ENCODE assay signal across 8 mouse cellular contexts in genomic region chr4:117915489-117916105, GRCm38 (mm10). TPM values are rescaled to one million over a fixed set of nuclear protein-coding genes. Genes with fewer than 3 reads are reported as not detected.
DNase-seq lines count a peak whose midpoint lies in the region; ATAC-seq and TF ChIP-seq lines count a peak whose summit lies in the region.

No protein-coding gene starts in this region.

- H3K9me3 ChIP-seq in forebrain, embryonic 16.5 days (ENCODE audit: control insufficient read depth, low read length) = no peaks in the 10 kb centered on the region
- no peaks in the 10 kb centered on the region for H3K9me3 ChIP-seq in liver, postnatal 0 days (ENCODE audit: low read length)

- TF ChIP-seq POLR2A in kidney, adult 2 months (IDR thresholded peaks at IDR 0.05; ENCODE audit: low read depth, low read length) = no peak

- no peaks in the 10 kb centered on the region for H3K27me3 ChIP-seq in kidney, adult 2 months (replicated peaks; ENCODE audit: control insufficient read depth, insufficient read depth, low read length)
- no peaks in the 10 kb centered on the region for H3K27me3 ChIP-seq in forebrain, embryonic 16.5 days (replicated peaks; ENCODE audit: control insufficient read depth, insufficient read depth, low read length)
- no peaks in the 10 kb centered on the region for H3K27me3 ChIP-seq in liver, postnatal 0 days (ENCODE audit: insufficient read depth, low read length)

- peak overlapping the region; percentile 62 for H3K4me3 ChIP-seq in kidney, adult 2 months (ENCODE audit: insufficient read depth, low read depth, low read length)
- H3K4me3 ChIP-seq in forebrain, embryonic 16.5 days (replicated peaks; ENCODE audit: low read length) = peak overlapping the region; percentile 86
- H3K4me3 ChIP-seq in liver, postnatal 0 days (ENCODE audit: low read depth, low read length) = peak overlapping the region; percentile 81

- H3K27ac ChIP-seq in kidney, adult 2 months (ENCODE audit: insufficient read depth, low read depth, low read length) = no peak overlapping the region
- peak overlapping the region; percentile 85 for H3K27ac ChIP-seq in forebrain, embryonic 16.5 days (ENCODE audit: low read length)
- H3K27ac ChIP-seq in liver, postnatal 0 days (ENCODE audit: low read depth) = peak overlapping the region; percentile 55; the same call in 1 of the 2 replicates

- DNase-seq in kidney, adult 2 months = no peak
- no peak for DNase-seq in kidney, adult 11 months
- peak; percentile 37 for DNase-seq in R1 (ENCODE audit: low read depth, low spot score)
- no peak for DNase-seq in liver, postnatal 0 days
- peak; percentile 51 for DNase-seq in thymus, postnatal 4 days
- DNase-seq in urinary bladder, postnatal 10 days (ENCODE audit: low spot score) = no peak
- no peak for DNase-seq in urinary bladder, adult 18-20 months (ENCODE audit: low spot score in 2 of 2)

- H3K9ac ChIP-seq in forebrain, embryonic 16.5 days (replicated peaks; ENCODE audit: low read depth, low read length) = peak overlapping the region; percentile 75
- peak overlapping the region; percentile 83 for H3K9ac ChIP-seq in liver, postnatal 0 days (replicated peaks)

- peak overlapping the region; percentile 100 for H3K4me2 ChIP-seq in forebrain, embryonic 16.5 days (ENCODE audit: low read length)
- peak overlapping the region; percentile 99 for H3K4me2 ChIP-seq in liver, postnatal 0 days (ENCODE audit: low read depth, low read length)

- 0 out of 2 replicates have a peak, but pooled peaks cover 2% of the 10 kb centered on the region for H3K36me3 ChIP-seq in kidney, adult 2 months (ENCODE audit: control insufficient read depth, insufficient read depth, low read length)
- peaks cover 6% of the 10 kb centered on the region for H3K36me3 ChIP-seq in forebrain, embryonic 16.5 days (ENCODE audit: control insufficient read depth, insufficient read depth)
- peaks cover 4% of the 10 kb centered on the region for H3K36me3 ChIP-seq in liver, postnatal 0 days (replicated peaks; ENCODE audit: insufficient read depth, low read length)

- WGBS in kidney, adult 2 months = 1% methylated on average over 19 of the region's 19 CpGs
- 5% methylated on average over 19 of the region's 19 CpGs for WGBS in forebrain, embryonic 16.5 days
- 2% methylated on average over 19 of the region's 19 CpGs for WGBS in liver, postnatal 0 days (ENCODE audit: insufficient replicate concordance)

- H3K4me1 ChIP-seq in kidney, adult 2 months (ENCODE audit: control insufficient read depth, insufficient read depth, low read length) = peaks cover 5% of the 10 kb centered on the region; the same call in 1 of the 2 replicates
- H3K4me1 ChIP-seq in forebrain, embryonic 16.5 days (replicated peaks; ENCODE audit: control insufficient read depth, insufficient read depth, low read length) = peaks cover 27% of the 10 kb centered on the region
- peaks cover 31% of the 10 kb centered on the region for H3K4me1 ChIP-seq in liver, postnatal 0 days (ENCODE audit: insufficient read depth)

- TF ChIP-seq CTCF in kidney, adult 2 months (conservative IDR thresholded peaks at IDR 0.05; ENCODE audit: insufficient read depth, insufficient read length, low read depth, low read length) = no peak
- TF ChIP-seq CTCF in liver, postnatal 0 days (IDR thresholded peaks at IDR 0.05; ENCODE audit: low read depth) = no peak

- no peak for TF ChIP-seq EP300 in liver, postnatal 0 days (IDR thresholded peaks at IDR 0.05; ENCODE audit: low read depth)

- no peak for ATAC-seq in forebrain, embryonic 16.5 days
- no peak; the same call in 1 of the 2 replicates for ATAC-seq in liver, postnatal 0 days

RNA-seq across cellular contexts. Expression of gene Ipo13, which starts 0.8 kb away (rescaled TPM):
- polyA plus RNA-seq in kidney, adult 2 months (2012; rRNA removed) = 55.5 and 61.0 TPM in 2 replicates
- 74.3 and 79.9 TPM in 2 replicates for polyA plus RNA-seq in forebrain, embryonic 16.5 days (2015; fragmentation: Nextera tagmentation; extraction: Ambion mirVana)
- polyA plus RNA-seq in liver, postnatal 0 days (2015; fragmentation: Nextera tagmentation; extraction: Ambion mirVana) = 7.5 and 7.7 TPM in 2 replicates

RNA-seq across cellular contexts. Expression of gene Artn, which starts 14.0 kb away (rescaled TPM):
- 1.2 and 1.8 TPM in 2 replicates for polyA plus RNA-seq in kidney, adult 2 months (2012; rRNA removed)
- 0.11 and 0.48 TPM in 2 replicates for polyA plus RNA-seq in forebrain, embryonic 16.5 days (2015; fragmentation: Nextera tagmentation; extraction: Ambion mirVana)
- 0.88 TPM in 2 replicates for polyA plus RNA-seq in liver, postnatal 0 days (2015; fragmentation: Nextera tagmentation; extraction: Ambion mirVana)

RNA-seq across cellular contexts. Expression of gene Dph2, which starts 23.8 kb away (rescaled TPM):
- 9.4 and 10.1 TPM in 2 replicates for polyA plus RNA-seq in kidney, adult 2 months (2012; rRNA removed)
- 29.8 and 30.1 TPM in 2 replicates for polyA plus RNA-seq in forebrain, embryonic 16.5 days (2015; fragmentation: Nextera tagmentation; extraction: Ambion mirVana)
- 3.5 and 4.5 TPM in 2 replicates for polyA plus RNA-seq in liver, postnatal 0 days (2015; fragmentation: Nextera tagmentation; extraction: Ambion mirVana)

RNA-seq across cellular contexts. Expression of gene Atp6v0b, which starts 28.5 kb away (rescaled TPM):
- polyA plus RNA-seq in kidney, adult 2 months (2012; rRNA removed) = 768 and 777 TPM in 2 replicates
- 426 and 531 TPM in 2 replicates for polyA plus RNA-seq in forebrain, embryonic 16.5 days (2015; fragmentation: Nextera tagmentation; extraction: Ambion mirVana)
- 149 and 164 TPM in 2 replicates for polyA plus RNA-seq in liver, postnatal 0 days (2015; fragmentation: Nextera tagmentation; extraction: Ambion mirVana)

RNA-seq across cellular contexts. Expression of gene B4galt2, which starts 32.3 kb away (rescaled TPM):
- polyA plus RNA-seq in kidney, adult 2 months (2012; rRNA removed) = 4.9 and 9.8 TPM in 2 replicates
- 47.8 and 47.9 TPM in 2 replicates for polyA plus RNA-seq in forebrain, embryonic 16.5 days (2015; fragmentation: Nextera tagmentation; extraction: Ambion mirVana)
- polyA plus RNA-seq in liver, postnatal 0 days (2015; fragmentation: Nextera tagmentation; extraction: Ambion mirVana) = 0.63 and 0.67 TPM in 2 replicates

Comparison
In these comparisons a context has a peak if more than half of its experiments do, and no peak if none do; other contexts are left out.
1. DNase-seq: peak in R1 (single experiment) and thymus, postnatal 4 days (single experiment); none in kidney, adult 2 months (single experiment), kidney, adult 11 months (single experiment), liver, postnatal 0 days (single experiment), urinary bladder, postnatal 10 days (single experiment) and urinary bladder, adult 18-20 months (0 of 2).
2. Peak in every context shown above with its lines, with median percentiles within 50 percentile points of each other: H3K4me3 ChIP-seq.